Mouse (Mus musculus) lung, embryonic 14.5 days (tissue): ENCODE data around the gene Tomm40. TPM values are rescaled to one million over a fixed set of nuclear protein-coding genes. Genes with fewer than 3 reads are reported as not detected.

Experiments used
- ATAC-seq: fragments of 200-750 bp; cut with Nextera tagmentation; 2 replicates; pipeline ENCODE4 v1.8.0; 2017; ENCODE audit warnings: mild to moderate bottlenecking, moderate TSS enrichment, moderate library complexity; ENCODE audit not compliant: insufficient read depth
- DNase-seq: peaks from one replicate; pipeline ENCODE4 v3.0.0-alpha.2; 2015
- H3K27ac ChIP-seq: fragments of 300-500 bp; sonication (generic); 2 replicates; pipeline ENCODE4 v1.5.1; 2014; ENCODE audit warnings: low read depth, mild to moderate bottlenecking, moderate library complexity
- H3K27me3 ChIP-seq: fragments of 300-500 bp; sonication (generic); 2 replicates; pipeline ENCODE4 v1.6.1; 2014; ENCODE audit warnings: low read length, control low read depth; ENCODE audit not compliant: insufficient read depth
- H3K36me3 ChIP-seq: fragments of 300-500 bp; sonication (generic); 2 replicates; pipeline ENCODE4 v1.6.1; 2014; ENCODE audit warnings: control low read depth; ENCODE audit not compliant: insufficient read depth
- H3K4me1 ChIP-seq: fragments of 300-500 bp; sonication (generic); 2 replicates; pipeline ENCODE4 v1.6.1; 2014; ENCODE audit warnings: antibody characterized with exemption, control low read depth; ENCODE audit not compliant: insufficient read depth
- H3K4me2 ChIP-seq: fragments of 300-500 bp; sonication (generic); 2 replicates; pipeline ENCODE4 v1.6.1; 2014; ENCODE audit warnings: mild to moderate bottlenecking
- H3K4me3 ChIP-seq: fragments of 300-500 bp; sonication (generic); 2 replicates; pipeline ENCODE4 v1.5.1; 2014; ENCODE audit warnings: low read depth, low read length
- H3K9ac ChIP-seq: fragments of 300-500 bp; sonication (generic); 2 replicates; pipeline ENCODE4 v1.6.1; 2014
- H3K9me3 ChIP-seq: fragments of 300-500 bp; sonication (generic); 2 replicates; pipeline ENCODE4 v1.6.1; 2016; ENCODE audit warnings: low read depth, low read length, control low read depth
- CTCF ChIP-seq: IDR thresholded peaks from 2 replicates; pipeline ENCODE4 v1.5.1; 2016; ENCODE audit warnings: antibody characterized with exemption, low read depth
- WGBS: fragments of 180-500 bp; shearing (Covaris S2); extraction: QIAGEN DNeasy Blood & Tissue Kit; methylation state at CpG from one replicate; pipeline ENCODE4 v1.1.7; 2014; 5-methylcytosine and 5-hydroxymethylcytosine counted together
- polyA plus RNA-seq: library from polyadenylated mRNA; unstranded; fragments of >200 nt; fragmentation: Nextera tagmentation; extraction: Ambion mirVana; gene quantifications from 2 replicates; pipeline ENCODE4 v1.2.1, GENCODE M21; 2014

Tomm40 gene
- polyA plus RNA-seq, 1 experiment from 2014 or later = 168 TPM

GRCm38 (mm10) chr7:19694336-19695212 lies 20.7 kb downstream of the Tomm40 start:
- TF ChIP-seq CTCF = no peak
- Histone ChIP-seq H3K9ac (no peak overlapping the region; the same call in 1 of the 2 replicates), H3K4me1 (peaks cover 28% of the 10 kb centered on the region), H3K9me3 (no peaks in the 10 kb centered on the region; the same call in 1 of the 2 replicates), H3K27ac (peak overlapping the region; percentile 76), H3K4me3 (no peak overlapping the region), H3K36me3 (peaks cover 9% of the 10 kb centered on the region; the same call in 1 of the 2 replicates), H3K4me2 (no peak overlapping the region), H3K27me3 (no peaks in the 10 kb centered on the region)
- DNase-seq (no peak), ATAC-seq (no peak)
- 72% methylated on average over 10 of the region's 10 CpGs for WGBS

GRCm38 (mm10) chr7:19693421-19693820 lies 21.8 kb downstream of the Tomm40 start:
- Histone ChIP-seq H3K4me1 (peaks cover 21% of the 10 kb centered on the region), H3K27me3 (no peaks in the 10 kb centered on the region), H3K4me2 (no peak overlapping the region; the same call in 1 of the 2 replicates), H3K4me3 (no peak overlapping the region), H3K9me3 (no peaks in the 10 kb centered on the region; the same call in 1 of the 2 replicates), H3K27ac (peak overlapping the region; percentile 79), H3K36me3 (peaks cover 9% of the 10 kb centered on the region; the same call in 1 of the 2 replicates), H3K9ac (no peak overlapping the region; the same call in 1 of the 2 replicates)
- peak; percentile 76 for DNase-seq
- peak; percentile 53 for ATAC-seq
- TF ChIP-seq CTCF = no peak
- WGBS = 17% methylated on average over 10 of the region's 10 CpGs

- Histone ChIP-seq H3K4me3 (no peak within 1 kb of the TSS), H3K9ac (no peak within 1 kb of the TSS; the same call in 1 of the 2 replicates), H3K9me3 (no peaks in the 10 kb centered on the region; the same call in 1 of the 2 replicates), H3K27ac (peak within 1 kb of the TSS; percentile 79), H3K36me3 (peaks cover 6% of the 10 kb centered on the region; the same call in 1 of the 2 replicates), H3K27me3 (no peaks in the 10 kb centered on the region), H3K4me2 (peak within 1 kb of the TSS; percentile 12; the same call in 1 of the 2 replicates), H3K4me1 (peaks cover 21% of the 10 kb centered on the region)
- peak; percentile 32 for DNase-seq
- ATAC-seq = no peak
- no peak for TF ChIP-seq CTCF
- 50% methylated on average over 28 of the region's 28 CpGs for WGBS
Measured at GRCm38 (mm10) chr7:19691873-19692865, 23.1 kb downstream of the Tomm40 start, which contains the start of gene Apoc1. Gene Apoc1 (minus strand): TSS chr7:19692660.

GRCm38 (mm10) chr7:19691434-19691833 lies 23.8 kb downstream of the Tomm40 start:
- 62% methylated on average over 6 of the region's 6 CpGs for WGBS
- peak overlapping the region; percentile 18; the same call in 1 of the 2 replicates for H3K27ac ChIP-seq
- H3K4me2 ChIP-seq = 0 out of 2 replicates have a peak overlapping the region, but pooled peaks have one; percentile 12
- peaks cover 1% of the 10 kb centered on the region; the same call in 1 of the 2 replicates for H3K36me3 ChIP-seq
- H3K9ac ChIP-seq = no peak overlapping the region
- peaks cover 21% of the 10 kb centered on the region for H3K4me1 ChIP-seq
- ATAC-seq = no peak
- no peak for DNase-seq
- H3K27me3 ChIP-seq = no peaks in the 10 kb centered on the region
- H3K9me3 ChIP-seq = no peaks in the 10 kb centered on the region; the same call in 1 of the 2 replicates
- H3K4me3 ChIP-seq = no peak overlapping the region
- TF ChIP-seq CTCF = no peak

GRCm38 (mm10) chr7:19690845-19691244 lies 24.4 kb downstream of the Tomm40 start:
- H3K27me3 ChIP-seq = no peaks in the 10 kb centered on the region
- DNase-seq (no peak), ATAC-seq (no peak)
- no peaks in the 10 kb centered on the region for H3K9me3 ChIP-seq
- no peak for TF ChIP-seq CTCF
- H3K27ac ChIP-seq = no peak overlapping the region
- H3K4me2 ChIP-seq = no peak overlapping the region
- H3K4me3 ChIP-seq = no peak overlapping the region
- 83% methylated on average over 4 of the region's 4 CpGs for WGBS
- H3K9ac ChIP-seq = no peak overlapping the region
- H3K36me3 ChIP-seq = no peaks in the 10 kb centered on the region
- H3K4me1 ChIP-seq = peaks cover 21% of the 10 kb centered on the region

GRCm38 (mm10) chr7:19688611-19689010 lies 26.6 kb downstream of the Tomm40 start:
- H3K9ac ChIP-seq = no peak overlapping the region
- no peaks in the 10 kb centered on the region for H3K9me3 ChIP-seq
- DNase-seq (no peak), ATAC-seq (no peak)
- H3K4me1 ChIP-seq = peaks cover 11% of the 10 kb centered on the region
- H3K36me3 ChIP-seq = no peaks in the 10 kb centered on the region
- WGBS = 96% methylated on average over 2 of the region's 2 CpGs
- H3K4me2 ChIP-seq = no peak overlapping the region
- no peak overlapping the region for H3K27ac ChIP-seq
- no peak for TF ChIP-seq CTCF
- no peaks in the 10 kb centered on the region for H3K27me3 ChIP-seq
- H3K4me3 ChIP-seq = no peak overlapping the region
